Mouse (Mus musculus) liver, postnatal 0 days (tissue): ENCODE measurements at regions not wholly inside any gene's neighbourhood (a gene's known extent, or its start where the extent isn't known, plus 50 kb on each side); places are given as distances from the start of the nearest gene placed in this dataset.

Source experiments
- CTCF ChIP-seq: sonication (generic); IDR thresholded peaks from 2 replicates; pipeline ENCODE4 v1.5.1; 2016; ENCODE audit warnings: antibody characterized with exemption, low read depth
- EP300 ChIP-seq: IDR thresholded peaks from 2 replicates; pipeline ENCODE4 v1.6.1; 2016; ENCODE audit warnings: antibody characterized with exemption, low read depth, mild to moderate bottlenecking

DNA sequence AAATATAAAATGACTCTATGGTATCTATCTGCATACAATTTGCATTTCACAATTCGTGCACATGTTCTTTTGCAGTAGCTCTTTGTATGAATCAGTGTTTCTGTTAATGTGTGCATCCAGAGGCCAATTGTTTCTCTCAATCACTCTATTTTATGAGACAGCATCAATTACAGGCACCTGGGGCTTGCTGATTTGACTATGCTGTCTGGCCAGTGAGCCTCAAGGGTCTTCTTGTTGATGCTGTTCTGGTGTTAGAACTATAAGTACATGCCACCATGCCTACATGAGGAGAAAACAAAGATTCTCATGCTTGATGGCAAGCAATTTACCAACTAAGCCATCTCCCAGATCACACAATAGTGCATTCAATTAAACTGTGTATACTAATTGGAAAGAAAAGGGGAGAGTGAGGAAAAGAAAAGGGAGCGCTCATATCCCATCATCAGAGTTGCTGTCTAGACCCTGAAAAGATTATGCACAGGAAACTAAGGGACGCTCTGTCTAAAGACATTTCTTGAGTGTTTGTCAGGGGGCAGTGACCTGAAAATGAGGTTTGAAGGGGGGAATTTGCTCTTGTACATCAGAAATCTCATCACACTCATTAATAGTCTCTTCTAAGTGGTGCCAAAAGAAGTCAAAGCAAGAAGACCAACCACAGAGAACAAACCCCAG is 772.6 kb downstream of the D3Ertd751e start:
- TF ChIP-seq CTCF (no peak), EP300 (no peak)
